Mouse (Mus musculus) T-helper 17 cell (primary cell): ENCODE measurements around the gene Cldn13.

Source experiments
- in situ Hi-C, 2 experiments: fragments of 300-600 bp; cut with MboI, MseI; formaldehyde crosslinking; loops; 1 replicate in 1 of 2; 2 replicates in 1 of 2; pipeline ENCODE4 v1.15.1; 2025; ENCODE audit warnings: high pct_unique_total_duplicates in 2 of 2

Gene Cldn13

DNA sequence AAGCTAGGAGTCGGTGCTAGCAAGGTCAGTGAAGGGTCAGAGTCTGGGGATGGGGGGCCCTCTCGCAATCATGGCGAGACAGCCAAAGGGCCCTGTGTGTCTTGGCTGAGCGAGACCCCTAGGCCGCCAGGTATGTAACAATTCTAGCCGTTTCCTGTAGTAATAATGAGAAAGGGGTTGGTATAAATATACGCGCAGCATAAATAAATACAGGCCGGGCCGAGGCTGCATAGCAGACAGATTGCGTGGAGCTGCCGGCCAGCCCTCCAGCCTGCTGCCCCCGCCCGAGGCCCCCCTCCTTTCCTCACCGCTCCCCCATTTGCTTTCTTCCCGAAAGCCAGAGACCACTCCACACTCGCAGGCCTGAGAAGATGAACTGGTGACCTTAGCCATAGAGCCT, 17.7 kb downstream of the Cldn13 start:
- in situ Hi-C loops: loop anchor here in 1 of 2 experiments (25.0 kb wide), 1 partner anchor 110 kb away; no protein-coding TSS in a partner anchor

DNA sequence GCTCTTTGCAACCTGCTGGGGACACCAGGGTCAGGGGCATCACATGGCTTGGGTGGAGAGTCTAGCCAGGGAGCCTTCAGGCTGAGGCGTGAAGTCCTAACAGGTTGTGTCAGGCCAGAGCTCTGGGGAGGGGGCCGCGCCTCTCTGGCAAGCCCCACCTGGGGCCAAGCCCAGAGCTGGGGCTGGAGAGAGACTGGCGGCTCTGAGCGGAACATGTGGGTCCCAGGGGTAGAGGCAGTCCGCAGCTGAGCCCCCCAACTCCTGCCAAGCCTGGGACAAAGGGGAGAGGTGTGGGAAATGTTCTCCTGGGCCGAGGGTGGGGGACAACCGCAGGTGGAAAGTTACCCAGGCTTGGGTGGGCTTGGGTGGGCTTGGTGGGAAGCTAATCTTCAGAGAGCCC, 18.4 kb downstream of the Cldn13 start:
- in situ Hi-C loops: loop anchor here in 1 of 2 experiments (25.0 kb wide), 1 partner anchor 110 kb away; no protein-coding TSS in a partner anchor

DNA sequence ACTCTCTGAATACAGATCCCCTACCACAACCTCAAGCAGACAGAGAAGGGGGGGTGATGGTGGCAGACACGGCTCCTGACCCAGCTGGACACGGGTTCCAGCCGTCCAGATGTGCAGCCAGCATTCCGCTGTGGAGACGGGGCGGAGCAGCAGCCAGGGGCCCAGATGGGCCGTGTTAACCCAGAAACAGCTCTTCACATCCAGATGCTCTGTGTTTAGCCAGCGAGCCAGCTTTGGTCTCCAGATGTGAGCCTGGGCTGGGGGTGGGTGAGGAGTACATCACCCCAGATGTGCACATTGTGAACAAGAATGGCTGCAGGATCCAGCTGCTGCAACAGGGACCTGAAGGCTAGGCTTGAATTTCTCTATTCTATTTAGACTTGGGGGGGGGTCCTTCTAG, 20.0 kb downstream of the Cldn13 start:
- in situ Hi-C loops: loop anchor here in 1 of 2 experiments (25.0 kb wide), 1 partner anchor 108 kb away; no protein-coding TSS in a partner anchor

DNA sequence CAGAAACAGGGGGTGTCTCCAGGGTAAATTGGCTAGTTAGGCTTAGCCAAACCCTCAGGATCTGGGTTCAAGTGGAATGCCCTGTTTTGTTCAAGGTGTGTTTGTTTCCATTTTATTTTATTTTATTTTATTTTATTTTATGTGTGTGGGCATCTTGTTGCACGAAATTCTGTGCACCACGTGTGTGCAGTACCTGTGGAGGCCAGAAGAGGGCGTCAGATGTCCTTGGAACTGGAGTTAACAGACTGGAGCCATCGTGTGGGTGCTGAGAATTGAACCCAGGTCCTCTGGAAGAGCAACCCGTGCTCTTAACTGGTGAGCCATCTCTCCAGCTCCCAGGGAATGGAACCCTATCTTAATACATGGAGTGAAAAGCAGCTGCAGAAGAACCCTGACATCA, 22.6 kb downstream of the Cldn13 start:
- in situ Hi-C loops: loop anchor here in 1 of 2 experiments (25.0 kb wide), 1 partner anchor 105 kb away; no protein-coding TSS in a partner anchor

DNA sequence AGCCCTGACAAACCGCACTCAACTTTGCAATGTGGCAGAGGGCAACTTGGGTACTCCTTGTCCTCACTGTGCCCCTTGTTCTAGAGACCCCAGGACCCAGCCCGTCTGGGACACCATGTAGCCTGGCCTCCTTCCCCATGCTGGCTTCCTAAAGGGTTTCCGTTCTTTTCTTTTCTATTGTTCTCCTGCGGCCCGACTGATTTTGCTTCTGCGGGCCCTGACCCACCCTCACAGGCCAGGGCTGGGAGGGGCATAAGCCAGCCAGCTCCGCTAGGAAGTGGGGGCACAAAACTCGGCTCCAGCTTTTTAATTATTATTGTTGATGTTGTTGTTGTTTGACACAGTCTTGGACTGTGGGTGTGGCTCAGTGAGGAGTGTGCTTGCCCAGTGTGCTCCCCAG, 23.8 kb downstream of the Cldn13 start:
- in situ Hi-C loops: loop anchor here in 1 of 2 experiments (25.0 kb wide), 1 partner anchor 104 kb away; no protein-coding TSS in a partner anchor

DNA sequence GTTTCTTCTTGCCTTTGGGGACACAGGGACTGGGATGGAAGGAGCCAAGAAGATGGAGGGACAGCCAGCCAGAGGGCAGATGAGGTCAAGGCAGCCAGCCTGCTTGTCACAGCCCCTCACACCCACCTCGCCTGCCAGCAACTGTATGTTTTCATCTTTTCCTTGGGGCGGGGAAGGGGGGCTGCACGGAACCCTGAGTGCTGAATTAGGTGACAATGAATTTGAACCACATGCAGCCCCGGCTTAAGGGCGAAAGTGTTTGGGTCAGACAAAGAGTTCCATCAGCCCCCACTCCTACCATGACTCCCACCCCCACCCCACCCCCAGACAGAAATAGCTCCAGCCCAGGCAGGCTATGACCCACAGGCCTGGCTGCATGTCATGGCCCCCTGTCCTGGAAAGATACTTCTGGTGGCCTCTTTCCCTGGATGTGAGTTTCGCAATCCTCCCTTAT, 24.7 kb downstream of the Cldn13 start:
- in situ Hi-C loops: loop anchor here in 1 of 2 experiments (25.0 kb wide), 1 partner anchor 103 kb away; no protein-coding TSS in a partner anchor

DNA sequence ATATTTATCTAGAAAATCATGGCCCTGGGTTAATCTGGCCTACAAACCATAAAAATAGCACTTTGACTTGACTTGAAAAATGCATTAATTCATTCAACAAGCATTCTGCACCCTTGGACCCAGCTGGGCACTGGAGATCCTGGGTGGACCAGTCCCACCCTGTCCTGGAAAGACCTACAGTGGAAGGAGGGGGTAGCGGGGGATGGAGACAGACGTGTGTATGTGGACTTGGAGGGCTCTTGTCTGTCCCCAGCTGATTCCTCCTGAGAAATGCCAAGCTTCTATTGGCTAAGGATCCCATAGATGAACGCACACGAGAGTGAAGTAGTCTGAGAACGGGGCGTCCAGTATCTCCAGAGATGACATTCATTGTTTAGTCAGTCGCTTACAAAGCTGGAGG, 26.8 kb downstream of the Cldn13 start:
- in situ Hi-C loops: loop anchor here in 1 of 2 experiments (25.0 kb wide), 1 partner anchor 101 kb away; no protein-coding TSS in a partner anchor

DNA sequence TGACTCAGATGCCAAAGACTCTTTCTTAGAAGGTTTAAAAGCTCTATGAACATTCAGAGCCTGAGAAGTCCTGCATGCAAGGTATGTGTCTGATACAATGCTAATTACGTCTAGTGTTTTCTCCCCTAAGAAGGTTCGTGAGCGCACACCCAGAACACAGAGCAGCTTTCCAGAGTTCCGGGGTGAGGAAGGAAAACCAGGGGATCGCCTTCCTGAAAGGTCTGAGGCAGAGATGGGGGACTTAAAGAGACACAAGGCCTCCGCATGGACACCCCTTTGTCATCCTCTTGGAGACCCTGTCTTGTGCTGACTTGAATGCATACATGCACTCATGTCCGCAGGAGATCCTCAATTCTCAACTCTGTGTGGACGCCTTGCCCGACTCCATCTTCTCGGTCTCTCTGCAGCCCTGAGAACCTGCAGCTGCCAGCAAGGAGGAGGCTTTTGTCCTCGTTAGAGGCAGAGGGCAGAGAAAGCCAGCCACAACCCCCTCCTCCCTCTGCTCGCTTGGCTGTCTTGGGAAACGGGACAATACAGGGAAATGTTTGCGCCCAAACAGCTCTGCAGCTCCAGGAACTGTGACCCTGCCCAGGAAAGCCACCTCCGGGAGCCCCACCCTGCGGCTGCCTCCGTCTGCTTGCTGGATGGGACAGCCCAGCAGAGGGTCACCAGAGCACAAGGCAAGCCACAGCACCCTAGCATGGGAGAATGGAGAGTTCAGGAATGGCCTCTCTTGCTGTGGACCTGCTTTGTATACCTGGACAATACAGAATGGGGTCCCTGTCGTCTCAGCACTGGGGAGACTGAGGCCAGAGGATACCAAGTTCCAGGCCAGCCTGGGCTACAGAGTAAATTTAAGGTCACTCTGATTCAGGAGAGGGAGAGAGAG, 27.6 kb downstream of the Cldn13 start:
- in situ Hi-C loops: loop anchor here in 1 of 2 experiments (25.0 kb wide), 1 partner anchor 100 kb away; no protein-coding TSS in a partner anchor

DNA sequence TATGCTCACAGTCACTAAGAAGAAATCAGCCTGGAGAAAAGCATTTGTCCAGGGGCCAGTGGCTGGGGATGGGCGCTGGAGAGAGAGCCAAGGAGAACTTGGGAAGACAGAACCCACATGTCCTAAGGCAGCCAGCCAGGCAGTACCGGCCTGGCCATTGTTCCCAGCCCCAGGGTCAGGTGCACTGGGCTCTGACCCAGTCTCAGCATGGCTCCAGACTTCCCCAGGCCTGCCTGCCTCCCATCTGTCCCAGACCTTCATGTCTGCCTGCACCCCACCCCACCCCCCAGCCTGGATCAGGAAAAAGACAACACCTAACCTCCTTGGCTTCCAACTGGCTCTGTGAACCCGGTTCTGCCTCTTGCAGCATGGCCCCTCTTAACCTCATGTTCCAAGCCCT, 32.2 kb downstream of the Cldn13 start:
- in situ Hi-C loops: loop anchor here in 1 of 2 experiments (25.0 kb wide), 1 partner anchor 96 kb away; no protein-coding TSS in a partner anchor

DNA sequence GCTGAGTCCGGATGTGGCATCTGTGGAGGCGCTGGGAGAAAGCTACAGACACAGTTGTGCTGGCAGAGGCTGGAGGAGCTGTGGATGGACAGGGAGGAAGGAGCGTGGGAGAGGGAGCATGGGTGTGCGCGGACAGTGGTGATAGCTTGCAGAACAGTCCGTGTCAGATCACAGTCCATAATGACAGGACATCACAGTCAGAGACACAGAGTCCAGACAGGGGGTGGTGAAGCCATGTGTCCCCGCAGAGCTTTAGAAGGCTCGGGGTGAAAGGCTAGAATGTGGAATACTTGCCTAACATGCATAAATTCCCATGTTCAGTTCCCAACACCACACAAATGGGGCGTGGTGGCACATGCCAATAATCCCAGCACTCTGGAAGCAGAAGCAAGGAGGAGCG, 38.5 kb downstream of the Cldn13 start:
- in situ Hi-C loops: loop anchor here in 1 of 2 experiments (25.0 kb wide), 1 partner anchor 90 kb away; no protein-coding TSS in a partner anchor

DNA sequence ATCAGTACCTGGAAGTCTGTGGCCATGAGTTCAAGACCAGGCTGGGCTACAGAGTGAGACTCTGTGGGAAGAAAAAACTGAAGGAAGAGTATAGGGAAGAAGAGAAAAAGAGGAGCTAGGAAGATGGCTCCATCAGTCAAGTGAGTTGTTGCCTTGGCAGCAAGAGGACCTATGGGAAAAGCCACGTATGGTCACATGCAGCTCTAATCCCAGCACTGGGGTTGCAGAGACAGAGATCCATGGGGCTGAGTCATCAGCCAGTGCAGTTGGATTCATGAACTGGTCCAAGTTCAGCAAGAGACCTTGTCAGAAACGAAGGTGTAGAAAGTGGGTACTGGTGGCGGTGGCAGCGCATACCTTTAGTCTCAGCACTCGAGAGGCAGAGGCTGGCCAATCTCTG, 40.1 kb downstream of the Cldn13 start:
- in situ Hi-C loops: loop anchor here in 1 of 2 experiments (25.0 kb wide), 1 partner anchor 88 kb away; no protein-coding TSS in a partner anchor

DNA sequence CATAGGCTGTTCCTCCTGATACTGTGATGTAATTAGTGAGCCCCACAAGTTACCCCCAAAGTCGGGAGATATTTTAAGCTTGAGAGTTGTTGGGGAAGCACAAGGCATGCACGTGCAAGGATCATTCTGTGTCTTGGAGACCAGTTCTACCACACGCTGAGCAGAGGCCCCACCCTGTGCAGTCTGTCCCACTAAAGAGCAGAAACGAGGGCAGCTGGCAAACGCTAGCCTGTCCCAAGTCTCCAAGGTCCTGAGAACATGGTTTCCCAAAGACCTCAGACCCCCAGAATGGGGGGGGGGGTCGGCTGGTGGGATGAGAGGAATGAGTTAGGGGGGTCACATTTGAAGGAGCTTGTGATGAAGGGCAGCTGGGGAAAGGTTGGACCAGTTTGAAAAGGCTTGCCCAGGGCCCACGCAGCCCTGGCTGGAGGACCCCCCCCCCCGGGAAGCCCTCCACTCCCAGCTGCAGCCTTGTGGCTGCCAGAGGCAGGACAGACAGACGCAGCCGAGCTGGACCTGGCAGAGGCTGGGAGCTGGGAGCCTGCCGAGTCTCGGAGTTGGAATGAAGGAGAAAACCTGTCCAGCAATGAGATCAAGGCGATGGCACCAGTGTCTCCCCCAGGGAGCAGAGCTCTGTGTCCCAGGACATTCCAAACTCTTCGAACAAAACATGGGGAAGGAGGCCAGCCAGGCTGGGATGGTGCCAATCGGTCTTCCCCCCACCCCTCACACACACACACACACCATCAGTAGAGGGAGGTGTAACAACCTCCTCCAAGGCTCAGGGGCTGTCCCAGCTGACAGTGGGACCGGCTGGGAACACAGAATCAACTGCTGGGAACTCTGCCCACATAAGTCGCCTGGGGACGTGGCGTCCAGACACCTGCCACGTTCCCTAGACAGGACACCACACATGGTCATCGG, 41.1 kb downstream of the Cldn13 start:
- in situ Hi-C loops: no loop called here

DNA sequence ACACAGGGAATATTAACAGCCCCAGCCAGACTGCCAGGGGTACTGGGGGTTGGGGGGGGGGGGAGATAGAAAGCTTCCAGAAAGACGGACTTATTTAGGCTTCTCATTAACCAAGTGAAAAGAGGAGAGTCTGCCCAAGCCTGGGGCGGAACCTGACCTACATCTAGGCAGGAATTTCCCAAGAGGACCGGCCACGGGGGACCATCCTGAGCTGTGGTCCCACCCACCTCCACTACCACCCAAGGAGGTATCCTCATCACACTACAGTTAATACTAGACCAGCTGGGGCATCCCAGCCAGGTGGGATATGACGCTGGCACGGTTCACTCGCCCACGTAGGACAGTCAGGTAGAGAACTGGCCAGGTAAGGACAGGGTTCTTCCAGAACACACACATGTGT, 42.3 kb downstream of the Cldn13 start:
- in situ Hi-C loops: no loop called here

DNA sequence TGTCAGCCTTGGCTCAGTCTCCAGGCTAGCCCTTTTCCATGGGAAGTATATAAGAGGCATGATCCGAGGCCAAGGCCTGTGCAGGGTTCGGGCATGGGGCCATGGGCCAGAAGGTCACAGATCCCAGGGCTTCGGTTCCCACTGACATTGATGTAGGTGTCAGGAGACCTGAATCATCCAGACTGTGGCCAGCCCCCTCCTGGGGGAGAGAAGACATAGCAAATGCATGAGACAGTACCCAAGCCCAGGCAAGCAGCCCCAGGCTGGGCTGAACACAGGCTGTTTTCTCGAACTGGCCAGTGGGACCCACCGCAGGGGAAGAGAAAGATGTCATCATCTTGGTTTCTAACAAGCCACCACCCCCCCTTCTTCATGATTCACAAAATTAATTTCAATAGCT, 42.7 kb downstream of the Cldn13 start:
- in situ Hi-C loops: no loop called here

DNA sequence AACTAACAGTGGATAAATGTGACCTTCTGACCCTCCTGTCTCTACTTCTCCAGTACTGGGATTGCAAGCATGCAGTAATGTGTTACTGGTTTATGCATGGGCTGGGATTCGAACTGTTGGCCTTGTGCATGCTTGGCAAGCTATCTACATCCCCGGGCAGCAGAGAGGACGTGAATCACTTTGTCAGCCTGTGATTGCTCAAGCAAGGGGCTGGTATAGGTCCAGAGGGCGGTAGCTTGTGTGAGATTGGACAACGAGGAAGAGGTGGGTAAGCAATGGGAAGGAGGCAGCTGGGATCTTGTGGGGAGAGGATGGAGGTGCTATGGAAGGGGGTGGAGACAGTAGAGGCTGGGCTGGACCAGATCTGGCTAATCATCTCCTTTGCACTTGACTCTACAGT, 46.8 kb downstream of the Cldn13 start:
- in situ Hi-C loops: no loop called here

DNA sequence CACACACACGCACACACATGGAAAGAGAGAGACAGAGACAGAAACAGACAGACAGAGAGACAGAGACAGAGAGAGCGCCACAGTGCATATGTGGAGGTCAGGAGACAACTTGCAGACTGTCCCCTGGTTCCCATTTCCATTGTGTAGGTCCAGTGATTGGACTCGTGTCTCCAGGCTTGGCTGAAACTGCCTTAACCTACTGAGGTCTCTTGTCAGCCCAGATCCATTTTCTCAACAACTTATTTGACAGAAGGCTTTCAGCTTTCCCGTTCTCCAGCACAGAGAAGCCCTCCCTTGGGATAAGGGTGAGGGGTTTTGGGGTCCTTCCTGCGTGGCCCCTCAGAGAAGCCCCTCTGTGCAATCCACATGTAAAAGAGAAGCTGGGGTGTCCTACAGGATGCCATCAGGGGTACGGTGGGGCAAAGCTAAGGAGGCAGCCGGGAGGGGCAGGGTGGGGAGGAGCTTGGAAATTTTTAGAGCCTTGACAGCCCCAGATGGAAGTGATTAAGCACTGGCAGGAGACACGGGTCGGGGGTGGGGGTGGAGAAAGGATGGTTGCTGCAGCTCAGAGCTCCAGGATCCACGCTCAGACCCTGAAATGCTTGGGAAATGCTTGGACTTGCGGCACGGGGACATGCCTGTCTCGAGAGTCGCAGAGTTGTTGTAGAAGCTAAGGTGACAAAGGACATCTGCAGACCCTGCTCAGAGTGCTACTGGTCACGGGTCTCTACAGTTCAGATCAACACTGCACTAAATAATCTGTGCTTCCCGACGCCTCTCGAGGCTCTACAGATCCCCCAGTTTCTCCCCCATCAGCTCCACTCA, 47.8 kb downstream of the Cldn13 start:
- in situ Hi-C loops: no loop called here

DNA sequence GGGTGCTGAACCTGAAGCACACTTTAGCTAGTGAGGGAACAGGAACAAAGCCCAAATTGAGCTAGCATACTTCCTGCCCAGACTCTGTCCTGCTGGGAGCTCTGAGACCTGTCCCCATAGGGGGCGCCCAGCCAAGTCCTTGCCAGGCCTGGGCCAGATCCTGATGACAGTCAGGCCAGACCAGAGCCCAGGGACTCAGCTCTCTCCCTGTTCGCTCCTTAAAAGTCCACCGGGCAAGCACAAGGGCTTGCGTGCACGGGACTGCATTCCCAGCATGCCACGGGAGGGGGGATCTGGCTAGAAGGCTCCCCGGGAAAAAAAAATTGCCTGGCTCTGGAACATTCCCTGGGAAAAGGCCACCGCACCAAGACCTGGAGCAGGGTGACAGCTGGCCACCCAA, 50.2 kb downstream of the Cldn13 start:
- in situ Hi-C loops: no loop called here
